Mouse (Mus musculus) neural tube, postnatal 0 days (tissue): ENCODE results near the gene Dnajc24. TPM values are rescaled to one million over a fixed set of nuclear protein-coding genes. Genes with fewer than 3 reads are reported as not detected.

Source experiments
- microRNA-seq: library from miRNA; unstranded; fragments of <30 nt; microRNA quantifications from one replicate; pipeline ENCODE4, GENCODE M21; 2016
- polyA plus RNA-seq: library from polyadenylated mRNA; unstranded; fragments of >200 nt; fragmentation: Nextera tagmentation; extraction: Ambion mirVana; gene quantifications from 2 replicates; pipeline ENCODE4 v1.2.1, GENCODE M21; 2015

Dnajc24 gene
- 34.8 and 38.7 TPM in 2 replicates for polyA plus RNA-seq

DNA sequence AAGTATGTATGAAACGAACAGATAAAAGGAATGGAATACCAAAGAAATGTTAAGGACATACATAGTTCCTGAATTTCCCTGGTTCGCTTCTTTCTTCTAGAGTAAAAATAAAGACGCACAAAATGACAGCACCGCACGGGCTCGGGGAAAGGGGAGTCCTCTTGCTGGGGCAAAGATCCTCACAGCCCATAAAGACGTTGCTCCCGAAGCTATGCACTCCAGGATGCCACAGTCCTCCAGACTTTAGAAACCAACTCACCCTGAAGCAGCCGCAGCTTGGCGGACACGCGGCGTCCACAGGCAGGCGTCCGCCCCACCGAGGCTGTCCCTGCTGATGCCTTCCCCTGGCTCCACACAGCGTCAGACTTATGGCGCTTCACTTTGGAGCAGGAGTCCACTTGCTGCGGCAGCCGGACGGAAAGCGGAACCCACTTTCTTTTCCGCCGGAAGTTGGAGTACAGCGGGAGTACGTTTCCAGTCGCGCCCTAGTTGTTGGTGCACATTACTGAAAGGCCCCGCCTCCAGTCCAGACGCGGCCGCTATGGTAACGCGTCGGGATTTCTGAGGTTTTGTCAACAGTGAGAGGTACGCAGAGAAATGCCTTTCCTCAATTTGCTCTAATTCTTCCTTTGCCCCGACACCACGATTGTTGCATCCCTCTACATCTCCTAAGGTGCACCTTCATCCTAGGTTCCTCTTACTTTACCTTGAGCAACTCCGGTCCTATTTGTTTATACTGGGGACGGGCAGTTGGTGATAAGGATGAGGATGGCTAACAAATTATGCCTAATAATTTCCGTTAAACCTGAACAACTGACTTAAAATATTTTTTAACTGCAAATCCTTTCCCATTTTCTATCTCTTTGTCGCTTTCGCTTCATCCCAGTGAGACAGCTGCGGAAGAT is at the start of gene Dnajc24:
Gene Dnajc24 (minus strand): TSS at position 715 of the 905 bp plus-strand sequence.

Small RNAs within 50 kb of the gene (microRNA-seq; reads per million reads assigned to microRNA genes)
- not detected for gene Gm22002

Other genes with a start within 250 kb of the Dnajc24 start
- 30.3 and 32.7 TPM in 2 replicates for gene Elp4, start 99.0 kb downstream of the Dnajc24 start, polyA plus RNA-seq
- 114 and 124 TPM in 2 replicates for gene Immp1l, start 98.9 kb downstream of the Dnajc24 start, polyA plus RNA-seq